Mouse (Mus musculus): ENCODE measurements around the gene Ehbp1.

The Ehbp1 gene

GRCm38 (mm10) chr11:22063352-22063751 is 278.7 kb downstream of the Ehbp1 start:
- no peak for TF ChIP-seq GATA4 (IDR thresholded peaks at IDR 0.05; ENCODE audit: insufficient replicate concordance, low read length)

GRCm38 (mm10) chr11:22061660-22062059 is 280.4 kb downstream of the Ehbp1 start:
- no peak for TF ChIP-seq GATA4 (IDR thresholded peaks at IDR 0.05; ENCODE audit: insufficient replicate concordance, low read length)

GRCm38 (mm10) chr11:22057538-22057937 is 284.6 kb downstream of the Ehbp1 start:
- TF ChIP-seq GATA4 (IDR thresholded peaks at IDR 0.05; ENCODE audit: insufficient replicate concordance, low read length): no peak

DNA sequence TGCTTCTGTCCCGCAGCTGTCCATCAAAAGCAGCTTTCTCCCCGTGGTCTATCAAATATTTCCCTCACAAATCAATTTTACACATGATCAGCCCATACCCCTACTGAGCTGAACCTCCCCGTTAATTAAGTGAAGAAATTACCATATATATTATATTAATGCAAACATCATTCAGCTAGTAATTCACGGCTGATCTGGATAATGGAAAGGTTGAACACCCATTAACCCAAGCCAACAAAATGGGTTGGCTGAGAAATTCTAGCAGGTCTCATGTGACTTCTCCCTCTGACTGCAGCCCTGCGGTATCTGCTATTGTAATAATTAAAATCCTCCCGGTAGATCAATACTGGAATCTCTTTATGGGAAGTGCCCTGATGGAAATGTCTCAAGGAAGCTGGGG is 286.2 kb downstream of the Ehbp1 start:
- no peak for TF ChIP-seq GATA4 (IDR thresholded peaks at IDR 0.05; ENCODE audit: insufficient replicate concordance, low read length)

GRCm38 (mm10) chr11:22053034-22053668 is 288.9 kb downstream of the Ehbp1 start:
- TF ChIP-seq GATA4 (IDR thresholded peaks at IDR 0.05; ENCODE audit: insufficient replicate concordance, low read length): no peak

- TF ChIP-seq GATA4 (IDR thresholded peaks at IDR 0.05; ENCODE audit: insufficient replicate concordance, low read length): no peak
Measured at GRCm38 (mm10) chr11:22050864-22051263, 291.2 kb downstream of the Ehbp1 start.

DNA sequence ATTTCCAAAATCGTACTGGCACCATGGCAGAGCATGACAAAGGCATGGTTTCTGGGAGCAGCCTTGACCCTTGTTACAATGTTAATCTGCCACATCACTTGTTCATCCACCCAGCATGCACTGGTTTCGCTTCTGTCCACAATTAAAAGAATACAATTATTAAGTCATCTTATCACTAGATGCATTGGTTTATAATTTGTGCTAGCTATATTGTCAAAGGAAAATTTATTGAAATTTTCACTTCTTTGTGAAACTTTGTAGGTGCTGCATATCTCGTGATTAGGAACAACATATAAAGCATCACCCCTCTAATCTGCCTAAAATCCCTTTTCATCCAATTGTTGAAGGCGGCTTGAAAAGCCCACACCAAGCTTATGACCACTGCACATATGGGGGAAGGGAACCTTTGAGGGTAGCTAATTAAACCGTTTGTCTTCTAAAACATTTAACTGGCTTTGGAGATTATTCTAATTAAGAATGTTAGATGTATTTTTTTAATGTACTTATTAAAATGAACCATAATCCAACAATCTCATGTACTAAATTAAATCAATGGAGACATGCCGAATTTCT is 302.2 kb downstream of the Ehbp1 start:
- TF ChIP-seq GATA4 (IDR thresholded peaks at IDR 0.05; ENCODE audit: insufficient replicate concordance, low read length): no peak

DNA sequence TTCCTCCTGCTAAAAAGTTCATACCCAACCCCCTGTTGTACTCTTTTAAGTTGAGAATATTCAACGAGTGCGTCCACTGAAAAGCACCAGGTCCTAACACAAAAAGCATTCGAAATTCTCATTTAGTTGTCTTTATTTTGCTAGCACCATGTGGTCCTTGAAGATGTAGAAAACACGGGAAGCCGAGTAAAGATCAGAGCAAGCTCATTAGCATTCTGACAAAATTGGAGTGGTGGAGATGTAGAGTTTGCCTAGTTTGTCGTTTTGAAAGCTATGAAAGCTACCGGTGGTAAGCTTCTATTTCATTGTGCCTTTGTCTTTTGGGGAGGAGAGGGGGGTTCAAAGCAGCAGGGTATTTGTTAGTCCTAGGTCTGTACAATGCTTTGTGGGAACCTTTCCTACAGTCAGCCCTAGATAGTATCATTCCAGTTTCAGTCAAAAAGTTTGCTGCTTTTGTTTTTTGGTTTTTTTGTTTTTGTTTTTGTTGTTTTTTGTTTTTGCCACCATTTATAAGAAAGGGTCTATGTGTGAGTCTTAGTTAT is 307.5 kb downstream of the Ehbp1 start:
- no peak for TF ChIP-seq GATA4 (IDR thresholded peaks at IDR 0.05; ENCODE audit: insufficient replicate concordance, low read length)

DNA sequence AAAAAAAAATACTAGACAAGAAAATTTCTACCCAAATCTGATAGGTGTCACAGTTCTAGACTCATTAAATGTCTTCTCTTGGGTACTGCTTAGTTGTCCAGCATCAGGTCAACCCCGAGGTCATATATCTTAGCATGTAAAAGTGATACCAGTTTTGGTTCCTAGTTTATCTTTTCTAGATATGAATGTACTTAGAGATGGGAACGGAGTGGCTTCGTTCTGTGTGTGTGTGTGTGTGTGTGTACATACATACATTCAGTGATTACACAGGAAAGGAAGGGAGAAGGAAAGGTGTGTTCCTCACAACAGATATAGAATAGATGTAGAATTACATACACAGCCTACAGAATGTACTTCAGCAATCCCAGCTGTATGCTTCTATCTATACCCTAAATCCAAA is 308.5 kb downstream of the Ehbp1 start:
- TF ChIP-seq GATA4 (IDR thresholded peaks at IDR 0.05; ENCODE audit: insufficient replicate concordance, low read length): no peak

DNA sequence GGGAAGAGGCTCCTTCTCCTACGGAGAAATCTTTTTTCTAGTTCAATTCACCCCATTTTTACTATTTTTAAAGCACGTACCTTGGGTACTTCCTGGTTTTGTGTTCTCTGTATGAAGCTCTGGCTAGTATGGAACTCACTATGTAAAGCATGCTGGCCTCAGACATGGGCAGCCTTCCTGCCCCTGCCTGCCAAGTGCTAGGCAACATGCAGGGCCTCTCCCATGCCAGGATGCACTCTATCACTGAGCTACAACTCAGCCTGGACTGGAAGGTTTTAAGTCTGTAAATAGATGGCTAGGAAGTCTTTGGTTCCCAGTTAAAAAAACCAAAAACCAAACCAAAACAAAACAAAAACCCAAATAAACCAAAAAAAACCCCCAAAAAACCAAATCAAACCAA is 321.5 kb downstream of the Ehbp1 start:
- TF ChIP-seq GATA4 (IDR thresholded peaks at IDR 0.05; ENCODE audit: insufficient replicate concordance, low read length): no peak

- no peak for TF ChIP-seq GATA4 (IDR thresholded peaks at IDR 0.05; ENCODE audit: insufficient replicate concordance, low read length)
Measured at GRCm38 (mm10) chr11:22017444-22017843, 324.6 kb downstream of the Ehbp1 start.

DNA sequence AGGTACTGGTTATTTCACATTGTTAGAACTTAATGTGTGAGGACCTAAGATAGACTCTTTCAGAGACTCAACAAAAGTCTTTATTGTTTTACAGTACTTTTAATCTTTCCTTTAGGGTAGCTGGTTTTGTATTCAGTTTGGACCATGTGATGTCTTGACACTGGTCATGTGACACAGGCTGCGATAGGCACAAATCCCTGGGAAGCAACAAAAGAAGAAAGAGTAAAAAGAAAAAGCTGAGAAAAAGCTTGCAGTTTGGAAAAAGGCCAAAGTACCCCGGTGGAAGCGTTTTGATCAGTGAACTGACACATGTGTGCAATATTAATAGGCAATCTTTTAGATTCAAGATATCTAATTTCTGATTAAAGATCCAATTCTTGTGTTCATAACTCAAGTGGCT is 325.8 kb downstream of the Ehbp1 start:
- TF ChIP-seq GATA4 (IDR thresholded peaks at IDR 0.05; ENCODE audit: insufficient replicate concordance, low read length): no peak

- no peak for TF ChIP-seq GATA4 (IDR thresholded peaks at IDR 0.05; ENCODE audit: insufficient replicate concordance, low read length)
Measured at GRCm38 (mm10) chr11:22008817-22009216, 333.3 kb downstream of the Ehbp1 start.

- TF ChIP-seq GATA4 (IDR thresholded peaks at IDR 0.05; ENCODE audit: insufficient replicate concordance, low read length): no peak
Measured at GRCm38 (mm10) chr11:22008129-22008596, 333.9 kb downstream of the Ehbp1 start.

DNA sequence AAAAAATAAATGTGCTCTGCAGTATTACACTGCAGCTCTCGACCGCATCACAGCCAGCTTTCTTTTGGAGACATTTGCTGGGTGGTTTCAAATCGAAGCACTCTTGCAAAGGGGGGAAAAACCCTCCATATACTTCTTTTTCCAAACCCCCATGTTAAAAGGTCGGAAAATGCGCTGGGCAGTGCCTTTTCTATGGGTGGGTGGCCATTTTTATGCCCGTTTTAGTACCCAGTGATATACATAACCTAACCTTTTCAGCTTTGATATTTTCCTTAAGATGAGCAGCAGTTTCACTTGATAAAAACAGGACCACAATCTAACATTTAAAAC is 334.3 kb downstream of the Ehbp1 start:
- no peak for TF ChIP-seq GATA4 (IDR thresholded peaks at IDR 0.05; ENCODE audit: insufficient replicate concordance, low read length)

- TF ChIP-seq GATA4 (IDR thresholded peaks at IDR 0.05; ENCODE audit: insufficient replicate concordance, low read length): no peak
Measured at GRCm38 (mm10) chr11:22007088-22007780, 334.9 kb downstream of the Ehbp1 start.
